Mouse (Mus musculus): ENCODE measurements around the gene P4ha1. TPM values are rescaled to one million over a fixed set of nuclear protein-coding genes. Genes with fewer than 3 reads are reported as not detected.
"Not testable (repeated sequence)": the region's sequence is repeated elsewhere in the genome, so short reads cannot be mapped to it uniquely, and the experiment has no call there.

P4ha1 gene
- polyA plus RNA-seq, 1 experiment from 2014 or later: 32.7 TPM

GRCm38 (mm10) chr10:59358744-59359143 lies 35.6 kb downstream of the P4ha1 start:
- no peak overlapping the region for H3K9ac ChIP-seq
- no peak overlapping the region for H3K4me3 ChIP-seq
- no peaks in the 10 kb centered on the region for H3K27me3 ChIP-seq
- 89% methylated on average over 4 of the region's 4 CpGs for WGBS
- no peaks in the 10 kb centered on the region for H3K4me1 ChIP-seq (replicated peaks)
- no peaks in the 10 kb centered on the region for H3K9me3 ChIP-seq
- no peak overlapping the region for H3K27ac ChIP-seq (replicated peaks)
- no peak overlapping the region for H3K4me2 ChIP-seq
- no peak for ATAC-seq (ENCODE audit: low read depth)
- peaks cover 54% of the 10 kb centered on the region for H3K36me3 ChIP-seq

GRCm38 (mm10) chr10:59363208-59363607 lies 40.1 kb downstream of the P4ha1 start:
- Histone ChIP-seq H3K4me1 (replicated peaks) (no peaks in the 10 kb centered on the region), H3K4me3 (no peak overlapping the region), H3K36me3 (peaks cover 73% of the 10 kb centered on the region), H3K9ac (no peak overlapping the region), H3K9me3 (no peaks in the 10 kb centered on the region), H3K27ac (replicated peaks) (no peak overlapping the region), H3K27me3 (no peaks in the 10 kb centered on the region), H3K4me2 (no peak overlapping the region)
- no peak for ATAC-seq (ENCODE audit: low read depth)
- WGBS: 92% methylated on average over 2 of the region's 2 CpGs

GRCm38 (mm10) chr10:59364551-59364950 lies 41.5 kb downstream of the P4ha1 start:
- no peak overlapping the region for H3K9ac ChIP-seq
- peaks cover 85% of the 10 kb centered on the region for H3K36me3 ChIP-seq
- no peaks in the 10 kb centered on the region for H3K4me1 ChIP-seq (replicated peaks)
- H3K9me3 ChIP-seq: no peaks in the 10 kb centered on the region
- no peaks in the 10 kb centered on the region for H3K27me3 ChIP-seq
- no peak for ATAC-seq (ENCODE audit: low read depth)
- H3K4me3 ChIP-seq: no peak overlapping the region
- no peak overlapping the region for H3K4me2 ChIP-seq
- no peak overlapping the region for H3K27ac ChIP-seq (replicated peaks)
- WGBS: 95% methylated on average over 3 of the region's 3 CpGs

- no peak overlapping the region for H3K27ac ChIP-seq (replicated peaks)
- peaks cover 91% of the 10 kb centered on the region for H3K36me3 ChIP-seq
- WGBS: 74% methylated on average over 5 of the region's 5 CpGs
- no peaks in the 10 kb centered on the region for H3K4me1 ChIP-seq (replicated peaks)
- no peak overlapping the region for H3K4me2 ChIP-seq
- H3K9me3 ChIP-seq: no peaks in the 10 kb centered on the region
- H3K4me3 ChIP-seq: no peak overlapping the region
- H3K9ac ChIP-seq: no peak overlapping the region
- no peaks in the 10 kb centered on the region for H3K27me3 ChIP-seq
- no peak for ATAC-seq (ENCODE audit: low read depth)
Observed at GRCm38 (mm10) chr10:59365804-59366589, 42.9 kb downstream of the P4ha1 start.

- Histone ChIP-seq H3K4me2 (no peak overlapping the region), H3K9me3 (no peaks in the 10 kb centered on the region), H3K36me3 (peaks cover 93% of the 10 kb centered on the region), H3K4me1 (replicated peaks) (no peaks in the 10 kb centered on the region), H3K9ac (no peak overlapping the region), H3K4me3 (no peak overlapping the region), H3K27me3 (no peaks in the 10 kb centered on the region), H3K27ac (replicated peaks) (no peak overlapping the region)
- no peak for ATAC-seq (ENCODE audit: low read depth)
- WGBS: 96% methylated on average over 4 of the region's 4 CpGs
Observed at GRCm38 (mm10) chr10:59366746-59367145, 43.6 kb downstream of the P4ha1 start.

- no peak overlapping the region for H3K4me3 ChIP-seq
- H3K36me3 ChIP-seq: peaks cover 93% of the 10 kb centered on the region
- ATAC-seq (ENCODE audit: low read depth): no peak
Observed at GRCm38 (mm10) chr10:59367206-59367605, 44.1 kb downstream of the P4ha1 start.

GRCm38 (mm10) chr10:59368729-59369128 lies 45.6 kb downstream of the P4ha1 start:
- no peaks in the 10 kb centered on the region for H3K4me1 ChIP-seq (replicated peaks)
- H3K27me3 ChIP-seq: no peaks in the 10 kb centered on the region
- no peaks in the 10 kb centered on the region for H3K9me3 ChIP-seq
- peaks cover 94% of the 10 kb centered on the region for H3K36me3 ChIP-seq
- 90% methylated on average over 8 of the region's 8 CpGs for WGBS
- H3K27ac ChIP-seq (replicated peaks): no peak overlapping the region
- H3K4me3 ChIP-seq: no peak overlapping the region
- ATAC-seq (ENCODE audit: low read depth): no peak
- H3K9ac ChIP-seq: no peak overlapping the region
- no peak overlapping the region for H3K4me2 ChIP-seq

More at GRCm38 (mm10) chr10:59367206-59367605, 44.1 kb downstream of the P4ha1 start:
- H3K4me1 ChIP-seq (replicated peaks): no peaks in the 10 kb centered on the region
- no peak overlapping the region for H3K9ac ChIP-seq
- H3K4me2 ChIP-seq: no peak overlapping the region
- H3K27ac ChIP-seq (replicated peaks): no peak overlapping the region
- 90% methylated on average over 4 of the region's 4 CpGs for WGBS
- no peaks in the 10 kb centered on the region for H3K9me3 ChIP-seq
- H3K27me3 ChIP-seq: no peaks in the 10 kb centered on the region

- Histone ChIP-seq H3K4me2 (no peak overlapping the region), H3K4me3 (no peak overlapping the region), H3K9ac (no peak overlapping the region), H3K9me3 (no peaks in the 10 kb centered on the region), H3K27me3 (no peaks in the 10 kb centered on the region), H3K27ac (replicated peaks) (no peak overlapping the region), H3K36me3 (peaks cover 93% of the 10 kb centered on the region), H3K4me1 (replicated peaks) (no peaks in the 10 kb centered on the region)
- ATAC-seq (ENCODE audit: low read depth): no peak
- 94% methylated on average over 9 of the region's 9 CpGs for WGBS
Observed at GRCm38 (mm10) chr10:59369426-59369825, 46.3 kb downstream of the P4ha1 start.

- no peak overlapping the region for H3K4me3 ChIP-seq
- peaks cover 15% of the 10 kb centered on the region for H3K36me3 ChIP-seq
- 93% methylated on average over 10 of the region's 10 CpGs for WGBS
- H3K9ac ChIP-seq: no peak overlapping the region
- no peaks in the 10 kb centered on the region for H3K27me3 ChIP-seq
- H3K4me2 ChIP-seq: no peak overlapping the region
- ATAC-seq (ENCODE audit: low read depth): no peak
- no peaks in the 10 kb centered on the region for H3K9me3 ChIP-seq
- H3K4me1 ChIP-seq (replicated peaks): 0 out of 2 replicates have a peak, but pooled peaks cover 4% of the 10 kb centered on the region
- H3K27ac ChIP-seq (replicated peaks): no peak overlapping the region
Observed at GRCm38 (mm10) chr10:59377906-59378305, 54.8 kb downstream of the P4ha1 start.

- ATAC-seq (ENCODE audit: low read depth): no peak
- 93% methylated on average over 4 of the region's 4 CpGs for WGBS
Observed at GRCm38 (mm10) chr10:59378728-59379127, 55.6 kb downstream of the P4ha1 start.

GRCm38 (mm10) chr10:59379927-59380326 lies 56.8 kb downstream of the P4ha1 start:
- Histone ChIP-seq H3K36me3 (no peaks in the 10 kb centered on the region; the same call in 1 of the 2 replicates), H3K4me3 (no peak overlapping the region), H3K27ac (replicated peaks) (no peak overlapping the region), H3K9me3 (no peaks in the 10 kb centered on the region), H3K4me2 (no peak overlapping the region), H3K27me3 (no peaks in the 10 kb centered on the region), H3K4me1 (replicated peaks) (0 out of 2 replicates have a peak, but pooled peaks cover 4% of the 10 kb centered on the region), H3K9ac (no peak overlapping the region)
- no peak for ATAC-seq (ENCODE audit: low read depth)
- 56% methylated on average over 3 of the region's 3 CpGs for WGBS

More at GRCm38 (mm10) chr10:59378728-59379127, 55.6 kb downstream of the P4ha1 start:
- no peak overlapping the region for H3K9ac ChIP-seq
- H3K9me3 ChIP-seq: no peaks in the 10 kb centered on the region
- no peaks in the 10 kb centered on the region for H3K27me3 ChIP-seq
- no peak overlapping the region for H3K4me2 ChIP-seq
- no peak overlapping the region for H3K27ac ChIP-seq (replicated peaks)
- H3K36me3 ChIP-seq: peaks cover 7% of the 10 kb centered on the region
- H3K4me1 ChIP-seq (replicated peaks): 0 out of 2 replicates have a peak, but pooled peaks cover 4% of the 10 kb centered on the region
- H3K4me3 ChIP-seq: no peak overlapping the region

- H3K36me3 ChIP-seq: no peaks in the 10 kb centered on the region
- H3K4me2 ChIP-seq: no peak overlapping the region
- no peak for ATAC-seq (ENCODE audit: low read depth)
- H3K9ac ChIP-seq: no peak overlapping the region
- 0 out of 2 replicates have a peak, but pooled peaks cover 4% of the 10 kb centered on the region for H3K4me1 ChIP-seq (replicated peaks)
- H3K4me3 ChIP-seq: no peak overlapping the region
- WGBS: 93% methylated on average over 2 of the region's 2 CpGs
- no peak overlapping the region for H3K27ac ChIP-seq (replicated peaks)
- H3K27me3 ChIP-seq: no peaks in the 10 kb centered on the region
- H3K9me3 ChIP-seq: no peaks in the 10 kb centered on the region
Observed at GRCm38 (mm10) chr10:59380411-59380821, 57.3 kb downstream of the P4ha1 start.

GRCm38 (mm10) chr10:59381563-59381962 lies 58.5 kb downstream of the P4ha1 start:
- H3K9me3 ChIP-seq; H3K27me3 ChIP-seq; ATAC-seq (ENCODE audit: low read depth); H3K4me3 ChIP-seq; H3K9ac ChIP-seq; H3K27ac ChIP-seq (replicated peaks); H3K4me2 ChIP-seq; H3K4me1 ChIP-seq (replicated peaks); H3K36me3 ChIP-seq: not testable (repeated sequence)
- WGBS: 77% methylated on average over 7 of the region's 10 CpGs

Data from neural tube, embryonic 13.5 days (tissue).